Mouse (Mus musculus): Measurements from ENCODE around the gene Bicdl1. TPM values are rescaled to one million over a fixed set of nuclear protein-coding genes. Genes with fewer than 3 reads are reported as not detected.

The Bicdl1 gene
- total RNA-seq, 2 experiments from 2014 or later: 118 to 125 TPM

- no peak for DNase-seq (ENCODE audit: low spot score in 2 of 2)
- intact Hi-C loops (cut with DNase I): no loop called here
These were observed 82.5 kb downstream of the Bicdl1 start for GRCm38 (mm10) chr5:115648876-115649275.

GRCm38 (mm10) chr5:115644192-115644591 lies 87.2 kb downstream of the Bicdl1 start:
- DNase-seq (ENCODE audit: low spot score in 2 of 2): no peak
- intact Hi-C loops (cut with DNase I): no loop called here

- intact Hi-C loops (cut with DNase I): no loop called here
- DNase-seq (ENCODE audit: low spot score in 2 of 2): peak in 1 of 2 experiments; percentile 50
These were observed 95.9 kb downstream of the Bicdl1 start for GRCm38 (mm10) chr5:115635536-115635935.

- intact Hi-C loops (cut with DNase I): no loop called here
- no peak for DNase-seq (ENCODE audit: low spot score in 2 of 2)
These were observed 97.4 kb downstream of the Bicdl1 start for GRCm38 (mm10) chr5:115634046-115634445.

DNA sequence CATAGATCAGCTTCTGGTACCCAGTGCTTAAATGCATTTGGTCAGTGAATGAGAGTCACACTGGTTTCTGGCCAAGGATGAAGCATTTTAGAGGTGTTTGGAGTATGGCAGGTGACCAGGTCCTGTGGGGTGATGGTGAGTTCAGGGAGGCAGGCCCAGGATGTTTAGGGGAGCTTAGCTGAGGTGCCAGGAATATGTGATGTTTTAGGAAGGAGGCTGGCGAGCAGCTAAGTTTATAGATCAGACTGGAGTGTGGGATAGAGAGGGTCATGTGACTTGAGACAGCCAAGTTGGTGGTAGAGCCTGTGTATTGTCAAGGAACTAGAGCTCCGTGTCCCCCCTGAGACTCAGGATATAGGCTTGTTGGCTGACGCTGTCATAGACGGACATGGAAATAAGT lies 98.4 kb downstream of the Bicdl1 start:
- no peak for DNase-seq (ENCODE audit: low spot score in 2 of 2)
- intact Hi-C loops (cut with DNase I): no loop called here

DNA sequence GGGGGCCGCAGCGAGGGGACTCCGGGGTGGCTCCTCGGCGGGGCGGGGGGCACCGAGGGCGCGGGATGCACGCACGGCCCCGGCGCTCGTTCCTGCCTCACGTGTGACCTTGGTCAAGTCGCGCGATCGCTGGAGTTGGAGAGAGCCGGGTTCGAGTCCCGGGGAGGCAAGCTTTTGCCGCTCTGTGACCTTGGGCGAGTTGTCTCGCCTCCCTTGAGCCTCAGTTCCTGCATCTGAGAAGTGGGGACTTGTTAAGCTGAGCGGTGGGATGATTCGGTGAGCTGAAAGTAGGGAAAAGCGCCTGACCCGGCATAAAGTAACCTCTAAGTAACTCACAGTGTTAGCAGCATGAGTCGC lies 99.1 kb downstream of the Bicdl1 start:
- no peak for DNase-seq (ENCODE audit: low spot score in 2 of 2)
- intact Hi-C loops (cut with DNase I): no loop called here

DNA sequence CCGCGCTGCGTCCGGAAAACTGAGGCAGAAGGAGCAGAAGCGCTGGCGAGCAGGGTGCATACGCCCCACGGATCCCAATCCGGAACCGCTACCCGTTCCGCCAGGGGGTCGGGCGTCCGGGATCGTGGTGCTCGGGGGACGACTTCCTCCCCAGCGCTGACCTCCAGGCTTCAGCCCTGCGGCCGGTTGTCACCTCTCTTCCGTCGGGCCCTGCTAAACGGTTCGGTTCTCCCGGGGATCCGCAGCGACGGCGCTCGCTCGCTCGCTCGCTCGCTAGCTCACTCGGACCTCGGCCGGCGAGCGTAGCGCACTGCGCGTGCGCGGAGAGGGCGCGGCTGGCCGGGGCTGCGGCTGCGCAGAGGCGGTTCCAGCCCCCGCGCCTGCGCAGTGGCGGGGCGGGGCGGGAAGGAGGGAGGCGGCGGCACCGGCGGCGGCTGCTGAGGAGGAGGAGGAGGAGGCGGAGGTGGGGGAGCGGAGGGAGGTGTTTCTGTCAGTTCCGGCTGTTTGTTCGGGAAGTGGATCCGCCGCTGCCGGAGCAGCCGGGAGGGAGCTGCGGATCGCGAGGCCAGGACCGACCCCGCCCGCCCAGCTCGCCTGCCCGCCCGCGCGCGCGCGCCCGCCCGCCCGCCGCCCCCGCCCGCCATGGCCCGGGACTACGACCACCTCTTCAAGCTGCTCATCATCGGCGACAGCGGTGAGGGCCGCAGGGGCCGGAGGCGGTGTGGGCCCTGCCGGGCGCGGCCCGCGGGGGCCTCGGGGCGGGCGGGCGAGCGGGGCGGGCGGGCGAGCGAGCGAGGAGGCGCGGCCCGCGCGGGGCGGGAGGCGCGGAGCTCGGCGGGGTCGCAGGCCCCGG lies 99.7 kb downstream of the Bicdl1 start, which contains the start of gene Rab35:
TSS of gene Rab35 (plus strand) at position 404 of the 853 bp plus-strand sequence.
- intact Hi-C loops (cut with DNase I): no loop called here
- peak; percentile 88 to 92 for DNase-seq (ENCODE audit: low spot score in 2 of 2)

DNA sequence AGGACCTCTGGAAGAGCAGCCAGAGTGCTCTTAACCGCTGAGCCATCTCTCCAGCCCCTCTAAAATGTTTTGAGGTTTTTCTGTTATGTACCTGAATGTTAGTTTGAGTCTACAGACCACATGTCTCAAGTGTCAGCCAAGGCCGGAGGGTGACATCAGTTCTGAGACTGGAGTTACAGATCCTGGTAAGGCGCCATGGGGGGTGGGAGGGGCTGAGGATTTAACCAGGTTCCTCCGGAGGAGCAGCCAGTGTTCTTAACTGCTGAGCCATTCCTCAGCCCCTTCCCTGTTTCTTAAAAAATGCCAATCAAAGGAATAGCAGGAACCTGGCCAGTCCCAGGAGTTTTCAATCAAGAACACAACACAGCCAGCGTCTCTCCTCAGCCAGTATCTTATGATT lies 101.1 kb downstream of the Bicdl1 start:
- intact Hi-C loops (cut with DNase I): no loop called here
- no peak for DNase-seq (ENCODE audit: low spot score in 2 of 2)

DNA sequence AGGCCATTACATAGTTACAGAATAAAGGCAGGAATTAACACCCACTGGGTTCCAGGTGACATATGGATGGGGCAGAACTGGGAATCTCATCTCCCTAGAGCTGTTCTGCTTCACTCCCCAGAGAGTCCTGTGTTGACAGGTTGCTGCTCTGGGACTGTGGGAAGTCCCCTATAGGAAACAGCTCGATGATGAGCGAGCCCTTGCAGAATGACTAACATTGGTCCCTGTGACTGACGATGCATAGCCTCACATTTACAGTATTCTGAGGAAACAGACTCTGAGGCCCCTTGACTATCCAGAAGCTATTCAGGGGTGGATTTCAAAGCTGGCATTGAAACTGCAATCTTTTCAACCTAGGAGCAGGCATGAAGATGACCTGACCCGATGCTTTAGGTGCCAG lies 101.7 kb downstream of the Bicdl1 start:
- no peak for DNase-seq (ENCODE audit: low spot score in 2 of 2)
- intact Hi-C loops (cut with DNase I): no loop called here

DNA sequence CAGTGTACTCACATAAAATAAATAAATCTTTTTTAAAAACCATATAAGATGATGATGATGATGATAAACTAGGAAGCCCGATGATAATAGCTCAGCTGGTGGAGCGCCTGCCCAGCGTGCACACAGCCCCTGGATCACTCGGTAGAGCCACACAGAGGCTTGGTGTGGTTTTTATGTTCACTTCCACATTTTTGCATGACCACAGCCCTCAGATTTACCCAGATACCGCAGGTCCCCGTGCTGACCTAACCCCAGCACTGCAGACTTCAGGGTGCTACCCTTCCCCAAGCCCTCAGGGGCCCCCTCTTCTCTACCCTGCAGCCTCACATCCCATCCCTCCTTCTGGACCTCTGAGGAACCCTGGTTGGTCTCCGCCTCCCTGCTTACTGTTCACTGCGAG lies 103.3 kb downstream of the Bicdl1 start:
- intact Hi-C loops (cut with DNase I): no loop called here

GRCm38 (mm10) chr5:115626237-115626886 lies 105.1 kb downstream of the Bicdl1 start:
- intact Hi-C loops (cut with DNase I): no loop called here
- no peak for DNase-seq (ENCODE audit: low spot score in 2 of 2)

More for the DNA sequence above, 103.3 kb downstream of the Bicdl1 start:
- no peak for DNase-seq (ENCODE audit: low spot score in 2 of 2)

- DNase-seq (ENCODE audit: low spot score in 2 of 2): peak in 1 of 2 experiments; percentile 53
- intact Hi-C loops (cut with DNase I): no loop called here
These were observed 107.6 kb downstream of the Bicdl1 start for GRCm38 (mm10) chr5:115623694-115624440.

DNA sequence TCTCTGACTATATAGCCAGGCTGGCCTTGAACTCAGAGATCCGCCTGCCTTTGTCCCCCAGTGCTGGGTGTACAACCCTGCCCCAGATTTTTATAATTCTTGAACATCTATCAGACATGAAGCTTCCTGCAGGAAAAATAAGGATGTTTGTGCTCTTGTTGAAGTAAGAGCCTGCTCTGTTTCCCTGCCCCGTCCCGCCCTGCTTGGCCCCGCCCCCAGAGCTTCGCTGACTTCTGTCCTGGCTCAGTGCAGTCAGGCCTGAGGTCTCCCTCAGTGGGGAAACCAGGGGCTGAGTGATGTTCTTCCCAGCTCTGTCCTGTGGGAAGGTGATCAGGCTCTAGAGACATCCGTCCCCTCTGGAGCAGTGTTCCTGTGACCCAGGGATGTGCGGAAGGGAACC lies 108.7 kb downstream of the Bicdl1 start:
- DNase-seq (ENCODE audit: low spot score in 2 of 2): no peak
- intact Hi-C loops (cut with DNase I): no loop called here

GRCm38 (mm10) chr5:115619690-115620089 lies 111.7 kb downstream of the Bicdl1 start:
- DNase-seq (ENCODE audit: low spot score in 2 of 2): no peak
- intact Hi-C loops (cut with DNase I): no loop called here

GRCm38 (mm10) chr5:115614948-115615347 lies 116.5 kb downstream of the Bicdl1 start:
- intact Hi-C loops (cut with DNase I): no loop called here
- peak in 1 of 2 experiments; percentile 62 for DNase-seq (ENCODE audit: low spot score in 2 of 2)

GRCm38 (mm10) chr5:115613332-115613731 lies 118.1 kb downstream of the Bicdl1 start:
- DNase-seq (ENCODE audit: low spot score in 2 of 2): no peak
- intact Hi-C loops (cut with DNase I): no loop called here

- intact Hi-C loops (cut with DNase I): no loop called here
- DNase-seq (ENCODE audit: low spot score in 2 of 2): no peak
These were observed 119.9 kb downstream of the Bicdl1 start for GRCm38 (mm10) chr5:115611566-115611965.

GRCm38 (mm10) chr5:115603561-115603960 lies 127.9 kb downstream of the Bicdl1 start:
- DNase-seq (ENCODE audit: low spot score in 2 of 2): no peak
- intact Hi-C loops (cut with DNase I): no loop called here

Data from left cerebral cortex, postnatal 14 days (tissue).